Mouse (Mus musculus): Measurements from ENCODE around the gene Ankrd33b.

DNA sequence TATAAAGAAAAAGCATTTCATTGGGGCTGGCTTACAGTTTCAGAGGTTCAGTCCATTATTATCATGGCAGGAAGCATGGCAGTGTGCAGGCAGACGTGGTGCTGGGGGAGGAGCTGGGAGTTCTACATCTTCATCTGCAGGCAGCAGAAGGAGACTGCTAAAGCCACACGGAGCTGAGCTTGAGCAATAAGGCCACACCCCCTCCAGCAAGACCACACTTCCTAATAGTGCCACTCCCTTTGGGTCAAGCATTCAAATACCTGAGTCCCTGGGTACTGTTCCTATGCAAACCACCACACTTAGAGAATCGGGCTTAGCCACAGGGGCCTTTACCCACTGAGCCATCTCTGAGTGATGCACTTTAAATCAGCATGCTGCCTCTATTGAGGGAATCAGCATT lies 33.4 kb upstream of the Ankrd33b start:
- TF ChIP-seq CTCF (conservative IDR thresholded peaks at IDR 0.05; ENCODE audit: low read length) (no peak), POU5F1 (IDR thresholded peaks at IDR 0.05; ENCODE audit: borderline replicate concordance, low read length) (no peak)
